Mouse (Mus musculus) small intestine, adult 2 months (tissue): ENCODE data around the gene Cmip. TPM values are rescaled to one million over a fixed set of nuclear protein-coding genes. Genes with fewer than 3 reads are reported as not detected.

Experiments
- H3K27ac ChIP-seq: fragments of 200-500 bp; 2 replicates; pipeline ENCODE4 v1.5.1; 2012; ENCODE audit warnings: low read depth, low read length, control low read depth, inconsistent platforms; ENCODE audit not compliant: insufficient read depth
- H3K27me3 ChIP-seq: fragments of 200-500 bp; 2 replicates; pipeline ENCODE4 v1.6.1; 2012; ENCODE audit warnings: mild to moderate bottlenecking, moderate library complexity, low read length, inconsistent platforms; ENCODE audit not compliant: control insufficient read depth, insufficient read depth
- H3K36me3 ChIP-seq: fragments of 200-500 bp; 2 replicates; pipeline ENCODE4 v1.6.1; 2012; ENCODE audit warnings: mild to moderate bottlenecking, low read length, control low read depth, inconsistent platforms; ENCODE audit not compliant: control insufficient read depth, insufficient read depth
- H3K4me1 ChIP-seq: fragments of 200-500 bp; 2 replicates; pipeline ENCODE4 v1.6.1; 2012; ENCODE audit warnings: low read length, inconsistent platforms, mixed read lengths; ENCODE audit not compliant: control insufficient read depth, insufficient read depth, insufficient read length
- H3K4me3 ChIP-seq: fragments of 200-500 bp; 2 replicates; pipeline ENCODE4 v1.5.1; 2012; ENCODE audit warnings: low read depth, mild to moderate bottlenecking, control low read depth, inconsistent platforms, low read length, moderate library complexity
- CTCF ChIP-seq: fragments of 200-500 bp; IDR thresholded peaks from 2 replicates; pipeline ENCODE4 v1.5.1; 2012; ENCODE audit warnings: low read depth, mild to moderate bottlenecking, control low read depth, inconsistent platforms, low read length, moderate library complexity, mixed read lengths; ENCODE audit not compliant: insufficient replicate concordance, insufficient read length; ENCODE audit errors: extremely low read depth
- POLR2A ChIP-seq: fragments of 200-500 bp; IDR thresholded peaks from 2 replicates; pipeline ENCODE4 v1.6.1; 2012; ENCODE audit warnings: low read depth, mild to moderate bottlenecking, control low read depth, inconsistent platforms, low read length, moderate library complexity
- WGBS: fragments of 180-500 bp; shearing (Covaris S2); methylation state at CpG from one replicate; pipeline ENCODE4 v1.1.7; 2018; 5-methylcytosine and 5-hydroxymethylcytosine counted together
- polyA plus RNA-seq: library from polyadenylated mRNA; depleted of rRNA; stranded (reverse); fragments of >200 nt; gene quantifications from 2 replicates; pipeline ENCODE4 v1.2.3, GENCODE M21; 2012; rRNA removed

Cmip gene
- polyA plus RNA-seq, 1 experiment, result 129 TPM

DNA sequence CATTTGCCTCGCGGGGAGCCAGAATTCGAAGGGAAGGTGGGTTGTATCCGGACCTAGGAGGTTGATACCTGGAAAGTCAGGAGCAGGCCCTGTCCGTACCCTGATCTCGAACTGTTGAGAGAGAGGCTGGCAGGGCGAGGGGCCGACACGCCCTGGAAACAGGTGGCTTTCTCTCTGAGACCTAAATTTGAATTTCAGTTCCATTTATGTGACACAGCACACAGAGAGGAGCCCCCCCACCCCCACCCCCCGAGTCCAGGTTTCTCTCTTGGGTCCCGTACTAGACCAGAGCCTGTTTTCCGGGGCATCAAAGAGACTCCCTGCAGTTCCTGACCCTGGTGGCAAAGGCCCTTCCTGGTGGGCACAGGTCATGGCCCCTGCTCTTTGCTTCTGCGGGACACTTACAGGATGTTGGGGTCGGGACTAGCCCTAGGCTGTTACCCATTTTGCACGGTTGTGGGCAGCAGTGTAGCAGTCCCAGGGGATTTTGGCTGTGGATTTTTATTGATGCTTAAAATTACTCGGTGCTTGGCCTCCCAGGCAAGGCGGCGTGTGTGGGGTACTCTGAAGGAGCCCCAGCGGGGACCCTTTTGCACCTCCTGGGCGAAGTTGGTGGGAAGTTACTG is 242.2 kb downstream of the Cmip start:
- Histone ChIP-seq H3K27ac (peak overlapping the region; percentile 40; the same call in 1 of the 2 replicates), H3K4me1 (peaks cover 17% of the 10 kb centered on the region), H3K27me3 (no peaks in the 10 kb centered on the region), H3K4me3 (peak overlapping the region; percentile 90), H3K36me3 (no peaks in the 10 kb centered on the region)
- TF ChIP-seq CTCF, result no peak
- peak; percentile 9; the same call in 1 of the 2 replicates for TF ChIP-seq POLR2A
- WGBS, result 32% methylated on average over 20 of the region's 20 CpGs

DNA sequence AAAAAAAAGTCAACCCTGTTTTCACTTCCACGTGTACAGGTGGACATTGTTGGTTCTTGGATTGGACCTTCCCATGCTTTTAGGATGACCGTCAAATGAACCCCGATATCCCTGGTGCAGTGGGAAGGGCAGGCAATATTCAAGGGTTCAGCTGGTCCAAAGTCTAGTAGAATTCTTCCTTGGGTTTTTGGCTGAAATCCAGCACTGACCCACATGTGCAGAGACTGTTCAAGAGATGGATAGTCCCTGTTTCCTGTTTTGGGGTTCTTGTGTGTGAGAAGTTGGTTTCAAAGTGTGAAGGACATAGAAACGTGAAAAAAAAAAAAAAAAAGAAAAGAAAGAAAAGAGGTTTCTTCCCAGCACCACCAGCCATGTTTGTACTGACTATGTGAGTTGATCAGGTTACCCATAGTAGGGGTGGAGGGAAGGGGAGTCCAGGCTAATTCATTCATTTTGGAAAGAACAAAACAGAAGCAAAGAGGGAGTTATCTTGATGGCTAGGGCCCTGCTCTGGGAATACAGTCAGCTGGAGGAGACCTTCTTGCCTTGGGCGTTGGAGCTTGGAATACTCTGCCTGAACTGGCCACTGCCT is 243.5 kb downstream of the Cmip start:
- 30% methylated on average over 5 of the region's 5 CpGs for WGBS
- Histone ChIP-seq H3K27me3 (no peaks in the 10 kb centered on the region), H3K4me1 (peaks cover 17% of the 10 kb centered on the region), H3K36me3 (no peaks in the 10 kb centered on the region), H3K27ac (peak overlapping the region; percentile 38), H3K4me3 (no peak overlapping the region)
- TF ChIP-seq POLR2A (no peak), CTCF (no peak)

DNA sequence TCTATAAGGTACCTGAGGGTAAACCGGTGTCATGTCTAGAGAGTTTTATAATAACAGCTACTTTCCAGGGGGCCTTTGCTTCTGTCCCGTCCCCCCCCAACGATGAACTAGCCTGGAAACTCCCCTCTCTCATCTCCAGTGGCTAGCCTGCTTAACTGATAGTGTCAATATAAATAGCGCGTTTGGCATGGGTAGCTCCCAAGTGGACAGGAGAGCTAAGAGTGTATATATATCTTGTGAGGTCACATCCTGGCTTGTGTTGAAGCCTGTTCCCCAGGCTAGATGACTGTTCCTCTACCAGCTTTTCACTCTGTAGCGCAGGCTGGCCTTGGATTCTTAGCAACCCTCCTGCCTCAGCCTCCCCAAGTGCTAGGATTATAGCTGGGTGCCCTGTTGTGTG is 244.5 kb downstream of the Cmip start:
- Histone ChIP-seq H3K4me1 (peaks cover 22% of the 10 kb centered on the region), H3K4me3 (no peak overlapping the region), H3K27ac (peak overlapping the region; percentile 69), H3K27me3 (no peaks in the 10 kb centered on the region), H3K36me3 (no peaks in the 10 kb centered on the region)
- TF ChIP-seq POLR2A (no peak), CTCF (no peak)
- 93% methylated on average over 6 of the region's 6 CpGs for WGBS

DNA sequence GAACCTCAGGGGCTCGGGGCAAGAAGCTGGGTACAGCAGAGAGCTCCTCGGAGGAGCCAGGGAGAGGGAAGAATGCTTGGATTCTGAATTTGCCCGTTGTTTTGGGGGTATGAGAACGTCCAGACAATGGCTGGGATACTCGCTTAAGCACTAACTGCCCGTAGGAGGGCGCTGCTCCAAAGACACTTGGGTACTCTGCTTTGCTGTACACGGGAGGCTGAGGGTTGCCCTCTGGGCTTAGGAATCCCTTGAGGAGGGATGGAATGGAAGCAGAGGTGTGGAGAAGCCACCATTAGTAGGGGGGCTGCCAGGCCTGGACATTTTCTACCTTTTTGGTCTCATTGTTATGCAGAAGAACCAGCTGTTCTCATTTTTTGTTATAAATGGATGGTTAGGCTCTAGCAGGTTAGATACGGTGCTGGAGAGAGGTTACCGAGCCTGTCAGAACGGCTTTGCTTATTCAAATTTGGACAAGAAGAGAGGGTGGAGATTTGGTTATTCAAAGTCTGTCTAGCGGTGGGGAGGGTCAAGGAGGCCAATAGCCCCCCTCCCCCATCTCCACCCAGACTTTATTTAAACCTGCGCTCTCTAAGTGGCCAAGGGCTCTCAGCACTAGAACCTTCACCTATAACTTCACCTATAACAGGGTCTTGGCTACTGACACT is 246.7 kb downstream of the Cmip start:
- TF ChIP-seq POLR2A (no peak), CTCF (no peak)
- H3K36me3 ChIP-seq, result no peaks in the 10 kb centered on the region
- H3K4me3 ChIP-seq, result no peak overlapping the region
- H3K27ac ChIP-seq, result no peak overlapping the region
- 83% methylated on average over 13 of the region's 13 CpGs for WGBS
- H3K4me1 ChIP-seq, result peaks cover 27% of the 10 kb centered on the region
- H3K27me3 ChIP-seq, result no peaks in the 10 kb centered on the region

DNA sequence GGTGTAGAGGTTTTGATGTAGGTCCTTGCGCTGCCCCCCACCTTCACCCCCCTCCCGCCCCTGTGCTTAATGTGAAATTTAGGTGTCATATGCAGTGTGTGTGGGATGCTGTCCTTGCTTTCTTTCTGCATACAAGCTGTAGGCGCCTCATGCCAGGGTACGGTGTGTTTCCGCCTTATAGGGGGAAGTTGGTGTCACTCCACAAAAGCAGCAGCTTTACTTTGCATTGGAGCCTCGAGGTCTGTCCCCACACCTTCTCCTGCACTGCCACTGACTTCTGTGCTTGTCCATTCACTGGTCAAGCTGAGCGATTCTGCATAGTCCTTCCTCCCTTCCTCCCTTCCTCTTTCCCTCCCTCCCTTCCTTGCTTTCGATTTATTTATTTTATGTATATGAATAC is 250.8 kb downstream of the Cmip start:
- Histone ChIP-seq H3K4me3 (no peak overlapping the region), H3K27me3 (no peaks in the 10 kb centered on the region), H3K36me3 (no peaks in the 10 kb centered on the region), H3K4me1 (peaks cover 10% of the 10 kb centered on the region; the same call in 1 of the 2 replicates), H3K27ac (no peak overlapping the region)
- WGBS, result 84% methylated on average over 8 of the region's 8 CpGs
- TF ChIP-seq POLR2A (no peak), CTCF (no peak)

Other genes with a start within 250 kb of the Cmip start
- 0.09 and 0.60 TPM in 2 replicates for gene Pkd1l2, start 174.6 kb upstream of the Cmip start, polyA plus RNA-seq
- 0.42 and 1.4 TPM in 2 replicates for gene Bco1, start 161.2 kb upstream of the Cmip start, polyA plus RNA-seq
- gene Gan, start 98.9 kb upstream of the Cmip start, polyA plus RNA-seq, result 2.4 and 4.6 TPM in 2 replicates
- 8.1 and 14.6 TPM in 2 replicates for gene Plcg2, start 241.2 kb downstream of the Cmip start, polyA plus RNA-seq